Mouse (Mus musculus): Measurements from ENCODE around the gene Dscam.

The Dscam gene

DNA sequence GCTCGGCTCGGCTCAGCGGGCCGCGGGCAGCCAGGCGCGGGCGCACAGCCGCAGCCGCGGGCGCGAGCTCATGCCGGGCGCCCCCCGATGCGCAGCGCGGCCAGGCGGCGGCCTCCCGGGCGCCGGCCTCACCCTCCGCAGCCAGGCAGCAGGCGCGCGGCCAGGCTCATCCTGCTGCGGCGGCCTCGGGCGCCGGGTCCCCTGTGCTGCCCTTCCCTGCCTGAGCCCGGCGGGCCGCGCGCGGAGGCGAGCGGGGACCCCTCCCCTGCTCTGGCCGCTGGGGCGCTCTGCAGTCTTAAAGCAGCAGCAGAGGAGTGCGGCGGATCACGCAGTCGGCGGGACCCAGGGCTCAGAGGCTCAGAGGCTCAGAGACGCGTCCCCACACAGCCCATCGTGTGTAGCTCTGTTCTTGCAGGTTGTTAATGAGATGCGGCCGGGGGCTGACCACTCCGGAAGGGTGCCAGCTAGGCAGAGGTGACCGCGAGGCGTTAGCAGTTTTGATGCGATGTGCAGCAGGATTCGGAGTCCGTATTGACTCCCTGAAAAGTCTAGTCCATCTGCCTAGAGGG, at the start of gene Dscam:
Dscam (minus strand) TSS at position 240 of the 569 bp plus-strand sequence.
- no peak for DNase-seq (ENCODE audit: low spot score)

DNA sequence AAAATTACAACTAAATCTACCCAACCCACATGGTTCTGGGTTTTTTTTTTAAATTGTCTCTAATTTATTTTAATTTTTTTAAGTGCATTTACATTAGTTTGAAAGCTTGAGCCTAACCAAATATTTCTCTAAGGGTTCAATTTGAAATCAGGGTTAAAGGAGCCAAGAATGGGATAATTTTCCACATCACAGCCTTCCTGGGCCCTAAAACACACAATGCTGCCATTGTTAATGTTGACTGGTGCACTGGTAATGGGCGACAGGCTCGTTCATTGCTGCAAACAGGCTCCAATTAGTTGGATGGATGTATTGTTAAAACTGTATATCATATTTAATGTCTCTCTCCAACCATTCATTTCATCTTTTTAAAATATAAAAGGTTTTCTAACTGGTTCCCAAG, 48.8 kb upstream of the Dscam start:
- DNase-seq (ENCODE audit: low spot score): no peak

DNA sequence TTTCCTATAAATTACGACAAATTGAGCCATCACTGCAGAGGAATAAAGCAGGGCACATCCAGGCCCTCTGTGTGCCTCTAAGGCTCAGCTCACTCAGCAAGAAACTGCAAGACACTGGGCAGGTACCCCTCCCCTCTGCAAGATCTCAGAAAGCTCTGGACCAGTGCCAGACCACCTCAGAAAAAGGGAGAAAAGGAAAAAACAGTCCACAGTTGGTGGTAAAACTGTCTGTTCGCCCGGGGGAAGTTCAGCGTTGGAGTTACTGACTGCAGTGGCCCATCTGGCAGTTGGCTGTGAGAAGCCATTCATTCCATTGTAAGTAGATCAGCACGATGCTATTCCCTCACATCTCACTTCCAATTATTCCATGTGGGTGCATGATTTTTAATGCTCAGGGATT, 39.4 kb upstream of the Dscam start:
- no peak for DNase-seq (ENCODE audit: low spot score)

DNA sequence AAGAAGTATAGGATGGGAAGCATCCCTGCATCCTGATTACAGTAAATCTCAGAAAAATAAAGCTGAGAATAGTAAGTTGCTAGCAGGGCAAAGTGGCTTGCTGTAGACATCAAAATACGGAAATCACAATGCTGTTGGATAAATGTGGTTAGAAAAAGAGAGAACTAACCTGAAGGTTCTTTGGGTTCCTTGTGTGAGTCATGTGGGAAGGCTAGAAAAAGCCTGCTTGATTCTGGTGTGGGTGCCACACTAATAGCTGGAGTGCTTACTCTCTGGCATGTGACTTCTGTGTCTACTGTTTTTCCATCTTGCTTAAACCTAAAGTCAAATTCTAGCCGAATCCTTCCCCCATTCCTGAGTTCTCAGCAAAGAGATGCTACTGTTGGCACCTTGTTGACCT, 37.7 kb upstream of the Dscam start:
- DNase-seq (ENCODE audit: low spot score): no peak

DNA sequence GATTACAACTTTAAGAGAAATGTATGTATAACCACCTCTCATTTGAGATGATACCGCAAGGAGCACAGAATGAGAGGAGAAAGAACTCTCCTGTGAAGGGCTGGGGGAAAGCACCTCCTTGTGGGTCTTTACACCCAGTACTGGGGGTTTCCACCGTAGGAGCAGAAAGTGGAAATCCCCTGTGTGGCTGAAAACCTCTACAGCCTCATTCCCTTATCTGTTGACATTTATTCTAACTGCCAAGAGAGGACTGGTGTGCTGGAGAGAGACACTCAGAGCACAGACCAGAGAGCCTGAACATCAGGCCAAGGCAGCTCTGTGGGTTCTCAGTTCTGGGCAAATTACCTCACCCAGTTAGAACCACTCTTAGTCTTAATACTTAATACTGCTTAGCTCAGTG, 33.5 kb upstream of the Dscam start:
- DNase-seq (ENCODE audit: low spot score): no peak

DNA sequence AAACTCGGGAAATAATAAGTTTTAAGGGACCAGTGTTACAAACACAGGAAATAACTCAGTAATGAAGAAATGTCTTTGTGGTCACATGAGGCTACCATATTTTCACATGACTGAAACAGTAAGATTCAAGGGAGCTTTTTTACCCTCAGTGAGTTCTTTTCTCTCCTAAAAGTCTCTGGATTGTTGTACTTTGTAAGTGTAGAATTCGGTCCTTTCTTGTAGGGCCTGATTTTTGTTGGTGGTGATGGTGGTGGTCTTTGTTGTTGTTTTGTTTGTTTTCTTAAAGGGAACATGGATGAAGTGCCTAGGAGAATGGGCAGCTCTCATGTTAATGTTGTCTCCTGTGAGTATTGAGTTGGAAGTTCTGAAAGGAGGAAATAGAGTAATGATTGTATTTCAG, 33.0 kb upstream of the Dscam start:
- no peak for DNase-seq (ENCODE audit: low spot score)

DNA sequence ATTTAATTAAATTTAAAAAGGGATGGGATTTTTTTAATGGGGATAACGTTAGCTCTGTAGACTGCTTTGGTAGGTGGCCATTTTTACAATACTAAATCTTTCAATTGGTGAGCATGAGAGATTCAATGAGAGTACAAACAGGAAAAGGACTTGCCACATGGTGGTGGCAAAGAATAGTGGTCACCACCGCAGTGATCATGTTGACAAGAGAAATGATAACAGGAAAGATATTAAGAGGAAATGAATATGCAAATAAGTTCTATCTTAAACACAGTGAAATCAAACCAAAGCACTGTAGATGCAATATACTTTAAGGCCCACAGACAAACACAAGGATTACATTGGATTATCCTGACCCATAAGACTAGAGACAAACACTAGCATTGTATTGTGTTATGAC, 24.1 kb upstream of the Dscam start:
- no peak for DNase-seq (ENCODE audit: low spot score)

DNA sequence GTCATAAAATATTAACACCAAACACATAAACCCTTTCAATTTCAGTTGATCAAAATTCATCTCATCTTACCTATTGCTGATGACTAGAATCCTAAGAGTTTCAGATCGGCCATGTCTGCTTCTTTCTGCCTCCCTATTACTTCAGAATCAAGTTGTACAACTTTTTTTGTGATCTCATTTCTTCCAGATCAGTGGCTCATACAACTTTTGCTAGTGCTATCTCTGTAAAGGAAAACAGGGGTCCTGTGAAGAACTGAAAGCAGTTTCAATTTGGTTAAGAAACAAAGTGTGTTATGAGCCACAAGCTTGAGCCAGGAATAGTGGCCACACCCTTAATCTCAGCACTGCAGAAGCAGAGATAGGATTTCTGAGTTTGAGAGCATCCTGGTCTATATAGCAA, 23.6 kb upstream of the Dscam start:
- no peak for DNase-seq (ENCODE audit: low spot score)

DNA sequence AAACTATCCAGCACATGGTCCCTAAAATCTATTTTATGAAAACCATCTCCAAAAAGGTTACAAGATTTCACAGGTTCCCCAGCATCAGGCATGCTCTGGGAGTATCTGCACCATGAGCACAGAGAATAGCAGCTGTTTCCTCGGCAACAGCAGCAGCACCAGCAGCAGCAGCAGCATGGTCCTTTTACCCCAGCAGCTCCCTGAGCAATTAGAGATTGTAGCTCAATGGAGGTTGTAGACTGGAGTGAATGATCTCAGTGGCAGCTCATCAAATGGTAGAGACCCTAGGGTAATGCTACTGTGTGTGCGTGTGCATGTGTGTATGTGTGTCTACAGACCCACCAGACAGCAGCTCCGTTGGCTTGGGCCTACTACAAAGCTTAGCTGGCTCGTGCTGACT, 21.7 kb upstream of the Dscam start:
- no peak for DNase-seq (ENCODE audit: low spot score)

DNA sequence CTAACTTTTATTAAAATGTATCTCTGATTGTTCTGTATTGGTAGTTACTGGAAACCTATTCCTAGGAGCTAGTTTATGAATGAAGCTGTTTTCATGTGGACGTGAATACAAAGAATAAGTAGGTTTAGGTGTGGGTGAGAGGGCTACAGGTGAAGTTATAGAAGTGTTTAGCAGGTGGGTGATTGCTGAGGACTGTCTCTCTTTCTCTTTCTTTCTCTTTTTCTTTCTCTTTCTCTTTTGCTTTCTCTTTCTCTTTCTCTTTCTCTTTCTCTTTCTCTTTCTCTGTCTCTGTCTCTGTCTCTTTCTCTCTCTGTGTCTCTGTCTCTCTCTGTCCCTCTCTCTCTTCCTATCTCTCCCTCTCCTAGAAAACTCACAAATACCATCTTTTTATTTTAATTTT, 20.1 kb upstream of the Dscam start:
- DNase-seq (ENCODE audit: low spot score): no peak

DNA sequence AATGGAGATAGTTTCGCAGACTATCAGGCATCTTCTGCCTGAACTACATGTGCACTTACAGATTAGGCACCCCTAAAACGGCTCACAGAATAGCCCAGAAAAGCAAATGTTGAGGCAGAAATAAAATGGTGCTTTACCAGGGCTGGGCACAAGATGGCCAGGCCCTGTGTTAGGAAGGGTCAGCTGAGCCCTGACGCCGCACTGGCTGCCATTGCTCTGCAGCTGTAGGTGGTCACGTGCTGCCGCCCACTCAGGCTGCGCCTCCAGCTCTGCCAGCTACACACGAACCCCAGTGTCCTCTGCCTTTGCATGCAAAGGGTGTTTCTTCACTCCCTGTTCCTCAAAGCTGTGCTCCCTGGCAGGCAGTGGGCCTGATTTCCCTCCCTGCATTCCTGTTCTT, 948 bp upstream of the Dscam start:
- DNase-seq (ENCODE audit: low spot score): no peak

DNA sequence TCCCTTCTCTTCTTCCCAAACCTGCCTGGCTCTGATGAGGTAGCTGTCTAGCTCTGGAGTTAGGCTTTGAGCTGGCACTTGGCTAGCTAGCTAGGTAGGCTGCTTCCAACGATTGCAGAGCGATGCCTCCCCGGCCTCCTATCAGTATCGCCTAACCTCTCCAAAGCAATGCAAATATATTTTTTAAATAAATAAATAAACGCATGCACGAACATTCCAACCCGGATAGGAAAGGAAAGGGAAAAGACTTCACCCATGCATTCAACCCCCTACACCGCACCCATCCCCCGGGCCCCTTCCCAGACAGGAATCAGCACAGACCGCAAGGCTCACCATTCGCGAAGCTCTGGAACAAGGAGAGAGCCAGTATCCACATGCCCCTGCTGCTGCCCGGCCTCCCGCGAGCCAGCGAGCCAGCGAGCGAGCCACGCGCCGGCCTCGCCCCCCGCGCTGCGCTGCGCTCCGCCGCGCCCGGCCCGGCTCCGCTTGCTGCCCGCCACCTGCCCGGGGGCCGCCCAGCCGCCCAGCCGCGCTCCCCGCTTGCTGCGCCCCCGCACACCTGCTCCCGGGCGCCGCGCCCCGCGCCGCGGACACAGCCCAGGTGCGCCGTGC, 545 bp downstream of the Dscam start:
- DNase-seq (ENCODE audit: low spot score): no peak

DNA sequence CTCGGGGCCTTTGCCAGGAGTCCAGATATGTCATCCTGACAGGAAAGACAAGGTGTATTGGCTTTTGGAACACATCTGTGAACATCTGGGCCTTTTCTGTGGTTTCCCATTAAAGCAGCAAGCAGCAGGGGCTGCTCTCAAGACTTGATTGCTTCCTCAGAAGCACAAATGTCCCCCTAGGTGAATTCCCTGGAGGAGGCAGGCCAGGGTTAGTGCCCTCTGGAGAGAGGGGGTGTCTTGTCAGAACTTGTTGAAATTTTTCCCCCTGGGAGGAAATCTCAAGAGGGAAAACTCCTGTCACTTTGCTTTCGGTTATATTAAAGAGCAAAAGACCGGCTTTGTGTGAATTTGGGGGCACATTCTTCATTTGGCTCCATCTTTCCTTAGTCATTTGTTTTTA, 1.9 kb downstream of the Dscam start:
- DNase-seq (ENCODE audit: low spot score): no peak

DNA sequence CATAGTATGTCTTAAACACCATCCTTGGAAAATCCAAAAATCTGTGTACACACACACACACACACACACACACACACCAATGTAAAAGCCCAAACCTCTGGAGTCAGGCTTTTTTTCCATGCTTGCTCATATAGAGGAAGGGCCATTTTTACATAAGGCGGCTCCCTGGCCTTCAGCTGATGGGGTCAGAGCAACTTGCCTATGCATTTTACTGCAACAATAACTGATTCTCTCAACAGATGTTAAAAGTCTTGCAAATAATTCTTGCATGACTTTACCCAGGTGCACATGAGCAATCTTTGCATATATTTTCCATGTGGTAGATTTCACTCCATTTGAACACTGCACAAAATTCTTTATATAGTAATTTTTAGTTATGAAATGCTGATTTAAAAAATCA, 2.5 kb downstream of the Dscam start:
- no peak for DNase-seq (ENCODE audit: low spot score)

DNA sequence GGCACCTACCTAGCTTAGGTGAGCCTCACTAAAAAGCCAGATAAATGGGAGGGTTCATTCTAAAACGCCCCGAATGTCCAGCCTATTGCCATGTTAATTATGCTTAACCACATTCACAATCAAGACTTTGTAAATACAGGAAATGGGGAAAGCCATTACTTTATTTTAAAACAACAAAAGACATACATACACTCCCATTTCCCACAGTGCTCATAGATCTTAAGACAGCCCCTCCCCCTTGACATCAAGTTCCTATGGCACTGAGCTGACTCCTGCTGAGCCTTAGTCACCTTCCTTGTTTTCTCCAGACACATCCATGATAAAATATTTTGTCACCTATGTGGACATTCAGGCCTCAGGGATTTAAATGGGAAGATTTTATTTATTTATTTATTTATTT, 4.4 kb downstream of the Dscam start:
- DNase-seq (ENCODE audit: low spot score): no peak

DNA sequence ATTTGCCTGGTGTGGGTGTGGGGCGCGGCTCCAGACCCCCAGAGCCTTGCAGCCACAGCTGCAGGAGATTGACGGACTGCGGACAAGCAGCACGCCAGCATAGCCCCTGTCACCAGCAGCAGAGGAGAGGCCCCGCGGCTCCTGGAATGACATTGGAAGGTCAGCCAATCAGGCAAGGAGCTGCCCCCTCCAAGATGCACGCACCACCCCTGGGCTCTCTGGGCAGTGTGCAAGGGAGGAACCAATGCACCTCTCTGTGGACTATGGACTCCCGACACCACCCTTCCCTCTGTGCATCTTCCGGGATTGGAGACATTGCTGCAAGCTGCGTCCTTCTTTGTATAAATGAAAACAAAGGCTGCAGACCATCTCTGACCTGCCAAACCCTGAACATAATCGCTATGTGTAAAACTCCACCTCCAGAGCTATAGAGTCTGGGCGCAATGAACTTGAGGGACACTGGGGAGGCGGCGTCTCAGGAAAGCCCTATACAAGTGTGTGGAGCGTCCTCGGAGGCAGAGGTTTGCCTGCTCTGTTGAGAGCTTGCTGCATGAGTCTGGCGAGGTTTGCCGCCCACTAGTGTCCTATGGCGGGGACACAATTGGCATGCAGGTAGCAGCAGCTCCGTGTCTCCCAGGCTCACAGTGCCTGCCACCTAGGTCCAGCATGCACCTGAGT, 5.0 kb downstream of the Dscam start:
- no peak for DNase-seq (ENCODE audit: low spot score)

DNA sequence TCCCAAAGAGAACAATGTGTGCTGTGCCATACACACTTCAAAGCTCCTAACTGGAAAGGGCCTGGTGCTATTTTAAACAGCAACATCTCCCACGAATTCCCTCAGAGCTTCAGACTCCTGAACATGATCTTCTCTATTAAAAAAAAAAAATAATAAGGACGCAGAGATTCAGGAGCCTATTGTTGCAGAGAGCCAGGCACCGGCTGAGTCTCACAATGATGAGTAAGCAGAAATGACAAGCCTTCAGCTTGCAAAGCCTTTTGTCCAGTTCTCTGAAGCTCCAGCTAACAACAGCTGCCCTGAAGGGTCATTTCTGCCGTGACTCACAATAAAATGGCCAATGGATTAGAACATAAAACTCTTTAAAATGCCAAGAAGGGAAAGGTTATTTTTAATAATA, 12.3 kb downstream of the Dscam start:
- no peak for DNase-seq (ENCODE audit: low spot score)

DNA sequence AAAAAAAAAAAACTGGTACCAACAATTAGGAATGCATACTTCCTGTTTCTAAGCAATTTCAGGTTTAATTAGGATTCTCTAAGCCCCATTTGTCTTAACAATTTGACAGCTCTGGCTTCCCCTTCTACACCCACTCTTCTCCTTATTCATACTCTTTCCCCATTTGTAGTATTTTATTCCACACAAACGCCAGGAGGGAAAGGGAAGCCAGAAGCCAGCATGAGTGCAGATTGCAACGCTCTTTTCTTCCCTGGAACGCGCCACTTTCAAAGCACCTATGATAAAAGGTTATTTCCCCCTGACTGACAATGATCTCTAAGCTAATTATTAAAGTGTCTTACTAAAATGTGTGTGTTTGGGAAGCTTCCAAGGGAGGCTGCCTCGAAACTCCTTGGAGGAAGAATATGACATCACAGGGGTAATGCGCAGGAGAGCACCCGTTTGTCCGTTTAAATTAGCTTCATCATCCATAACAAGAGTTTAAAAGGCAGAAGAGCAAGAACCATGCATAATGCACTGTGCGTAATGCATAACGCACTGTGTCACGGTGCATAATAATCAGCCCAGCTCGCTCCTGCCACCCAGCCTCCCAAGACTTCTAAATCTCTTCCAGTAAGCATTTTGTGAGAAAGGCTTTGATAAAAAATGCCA, 25.9 kb downstream of the Dscam start:
- no peak for DNase-seq (ENCODE audit: low spot score)

DNA sequence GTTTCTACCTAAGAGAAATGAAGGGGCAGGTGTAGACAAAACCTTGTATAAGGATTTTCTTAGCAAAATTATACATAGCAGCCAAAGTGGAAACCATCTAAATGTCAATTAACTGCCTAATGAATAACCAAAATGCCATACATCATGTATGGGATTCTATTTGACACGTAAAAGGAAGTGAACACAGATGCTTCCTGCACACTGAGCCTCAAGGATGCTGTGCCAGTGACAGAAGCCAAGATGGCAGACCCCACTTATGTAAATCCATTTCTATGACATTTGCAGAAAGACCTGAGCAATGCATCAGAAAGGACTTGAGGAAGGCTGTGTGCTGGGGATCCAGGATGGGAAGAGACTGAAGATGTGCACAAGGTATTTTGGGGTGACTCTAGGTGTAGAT, 28.6 kb downstream of the Dscam start:
- DNase-seq (ENCODE audit: low spot score): no peak

DNA sequence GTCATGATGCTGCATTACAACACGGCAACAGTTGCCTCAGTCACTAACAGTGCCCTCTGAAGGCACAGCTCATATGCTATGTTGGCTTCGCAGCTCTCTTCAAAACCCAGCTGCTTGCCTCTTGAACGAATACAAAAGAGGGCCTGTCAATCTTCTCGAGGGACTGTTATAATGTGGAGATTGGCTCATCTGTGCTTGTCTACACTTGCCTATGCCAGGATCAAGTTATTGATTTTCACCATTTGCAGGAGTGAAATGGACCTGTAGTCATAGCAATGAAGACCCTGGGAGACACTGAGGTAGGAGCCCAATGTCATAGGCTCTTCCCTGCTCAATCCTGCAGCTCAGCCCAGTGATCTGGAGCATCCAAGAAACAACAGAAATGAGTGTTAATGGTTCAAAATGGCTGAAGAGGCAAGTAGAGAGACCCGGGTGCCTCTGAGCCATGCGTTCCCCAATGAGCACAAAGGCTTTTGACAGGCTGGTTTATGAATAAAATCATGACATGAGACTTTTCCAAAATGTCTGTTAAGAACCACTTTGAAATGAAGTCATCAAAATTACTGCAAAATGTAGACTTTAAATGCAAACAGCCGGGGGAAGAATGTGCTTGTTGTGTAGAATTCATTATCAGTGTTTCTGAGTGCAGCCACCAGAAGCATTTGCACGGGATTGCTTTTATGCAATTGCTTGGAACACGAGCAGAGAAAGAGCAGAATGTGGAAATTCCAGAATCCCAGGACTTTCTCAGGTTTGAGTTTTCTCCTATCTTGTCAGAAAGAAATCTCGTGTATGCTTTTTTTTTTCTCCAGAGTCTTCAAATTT, 35.3 kb downstream of the Dscam start:
- DNase-seq (ENCODE audit: low spot score): no peak

DNA sequence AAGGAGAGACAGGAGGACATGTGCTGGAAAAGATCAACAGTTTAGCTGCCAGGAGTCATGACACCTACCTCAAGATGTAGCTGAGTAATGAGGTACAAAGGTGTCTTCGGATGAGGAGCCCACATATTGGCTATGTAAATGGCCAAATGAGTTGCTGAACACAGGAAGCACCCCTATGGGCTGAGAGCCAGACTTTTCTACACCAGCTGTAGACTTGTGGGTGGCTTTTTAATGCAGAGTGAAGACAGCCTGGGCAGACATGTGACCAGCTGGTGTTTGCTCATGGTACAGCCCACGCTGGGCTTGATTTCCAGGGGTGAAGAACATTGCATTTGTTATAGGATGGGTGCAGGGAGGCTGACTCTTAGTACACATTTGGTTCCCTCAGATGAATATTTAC, 43.3 kb downstream of the Dscam start:
- DNase-seq (ENCODE audit: low spot score): no peak

DNA sequence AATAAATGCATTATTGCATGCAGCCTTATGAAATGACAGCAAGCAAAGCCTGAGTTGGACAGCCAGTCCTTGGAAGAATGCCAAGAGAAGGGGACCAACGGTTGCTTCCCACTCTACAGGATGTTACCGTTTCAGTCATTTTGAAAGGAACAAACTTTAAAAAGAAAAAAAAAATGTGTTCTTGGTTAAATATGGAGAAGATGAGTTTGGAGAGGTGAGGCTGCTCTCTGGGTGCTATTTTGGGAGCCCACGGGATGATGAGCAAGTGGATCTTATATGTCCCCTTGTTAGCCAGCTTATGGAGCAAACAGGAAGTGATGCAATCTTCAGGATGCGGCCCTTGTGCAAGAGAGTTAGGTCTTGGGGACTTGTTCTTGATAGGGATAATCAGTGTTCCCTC, 60.5 kb downstream of the Dscam start:
- no peak for DNase-seq (ENCODE audit: low spot score)

DNA sequence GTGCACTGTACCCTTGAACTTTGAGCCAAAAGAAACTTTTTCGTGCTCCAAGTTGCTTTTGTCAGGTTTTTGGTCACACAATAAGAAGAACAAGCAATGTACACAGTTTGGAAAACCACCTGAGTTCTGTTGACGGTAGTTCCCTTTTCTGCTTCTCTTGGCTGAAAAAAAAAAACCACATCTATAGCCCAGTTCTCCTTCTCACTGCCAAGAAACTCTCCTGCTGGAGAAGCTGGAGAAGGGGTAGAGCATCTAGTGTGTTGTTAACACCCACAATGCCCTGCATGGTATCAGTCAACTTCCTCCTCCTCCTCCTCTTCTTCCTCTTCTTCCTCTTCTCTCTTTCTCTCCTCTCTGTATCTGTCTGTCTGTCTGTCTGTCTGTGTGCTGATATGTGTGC, 65.3 kb downstream of the Dscam start:
- no peak for DNase-seq (ENCODE audit: low spot score)
